Mouse (Mus musculus) intestine, embryonic 14.5 days (tissue): ENCODE data around the gene Ly75. TPM values are rescaled to one million over a fixed set of nuclear protein-coding genes. Genes with fewer than 3 reads are reported as not detected.

Source experiments
- ATAC-seq: fragments of 200-750 bp; cut with Nextera tagmentation; replicated peaks from 2 replicates; pipeline ENCODE4 v1.8.0; 2017; ENCODE audit warnings: low read depth, moderate number of reproducible peaks, moderate TSS enrichment, moderate library complexity; ENCODE audit not compliant: low FRiP score, low TSS enrichment
- DNase-seq: peaks from one replicate; pipeline ENCODE4 v3.0.0-alpha.2; 2018; ENCODE audit warnings: low spot score
- H3K27ac ChIP-seq: fragments of 300-500 bp; sonication (generic); 2 replicates; pipeline ENCODE4 v1.5.1; 2014; ENCODE audit warnings: low read depth, mild to moderate bottlenecking, control low read depth
- H3K27me3 ChIP-seq: fragments of 300-500 bp; sonication (generic); replicated peaks from 2 replicates; pipeline ENCODE4 v1.6.1; 2014; ENCODE audit warnings: low read length, control low read depth; ENCODE audit not compliant: control insufficient read depth, insufficient read depth
- H3K36me3 ChIP-seq: fragments of 300-500 bp; sonication (generic); 2 replicates; pipeline ENCODE4 v1.6.1; 2014; ENCODE audit warnings: low read length, control low read depth; ENCODE audit not compliant: control insufficient read depth, insufficient read depth
- H3K4me1 ChIP-seq: fragments of 300-500 bp; sonication (generic); replicated peaks from 2 replicates; pipeline ENCODE4 v1.6.1; 2014; ENCODE audit warnings: low read length, control low read depth, mixed read lengths; ENCODE audit not compliant: control insufficient read depth, insufficient read depth
- H3K4me2 ChIP-seq: fragments of 300-500 bp; sonication (generic); 2 replicates; pipeline ENCODE4 v1.6.1; 2014; ENCODE audit warnings: low read length
- H3K4me3 ChIP-seq: fragments of 300-500 bp; sonication (generic); 2 replicates; pipeline ENCODE4 v1.5.1; 2014; ENCODE audit warnings: low read depth, low read length, control low read depth, mixed read lengths
- H3K9ac ChIP-seq: fragments of 300-500 bp; sonication (generic); 2 replicates; pipeline ENCODE4 v1.6.1; 2014; ENCODE audit warnings: mild to moderate bottlenecking, low read length
- H3K9me3 ChIP-seq: fragments of 300-500 bp; sonication (generic); 2 replicates; pipeline ENCODE4 v1.6.1; 2016; ENCODE audit warnings: low read length, control low read depth; ENCODE audit not compliant: control insufficient read depth
- WGBS: fragments of 180-500 bp; shearing (Covaris S2); extraction: QIAGEN DNeasy Blood & Tissue Kit; methylation state at CpG from one replicate; pipeline ENCODE4 v1.1.7; 2014; 5-methylcytosine and 5-hydroxymethylcytosine counted together
- polyA plus RNA-seq: library from polyadenylated mRNA; unstranded; fragments of >200 nt; fragmentation: Nextera tagmentation; extraction: Ambion mirVana; gene quantifications from 2 replicates; pipeline ENCODE4 v1.2.1, GENCODE M21; 2014

Ly75 gene
- polyA plus RNA-seq, 1 experiment from 2014 or later, result 1.6 TPM

DNA sequence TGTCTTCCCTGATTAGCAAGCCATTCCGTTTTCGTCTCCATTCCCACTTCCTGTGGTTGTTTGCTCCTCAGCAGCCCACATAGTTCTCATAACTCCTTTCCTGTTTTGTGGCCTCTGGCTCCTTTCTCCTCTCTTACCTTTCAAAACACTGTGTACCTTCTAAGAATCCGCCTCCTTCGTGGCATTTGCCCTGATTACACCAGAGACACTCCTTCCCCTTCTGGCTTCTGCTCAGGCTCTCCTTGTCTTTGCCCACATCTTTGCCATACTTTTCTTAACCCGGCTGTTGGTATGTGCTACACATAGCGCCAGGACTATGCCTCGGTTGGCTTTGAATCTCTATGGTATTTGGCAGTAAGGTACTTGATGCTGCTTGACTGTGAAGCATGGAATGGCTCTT lies 35.2 kb downstream of the Ly75 start:
- no peak for DNase-seq
- Histone ChIP-seq H3K4me1 (no peaks in the 10 kb centered on the region), H3K9me3 (no peaks in the 10 kb centered on the region), H3K9ac (no peak overlapping the region), H3K4me2 (no peak overlapping the region), H3K4me3 (no peak overlapping the region), H3K36me3 (no peaks in the 10 kb centered on the region), H3K27ac (no peak overlapping the region), H3K27me3 (no peaks in the 10 kb centered on the region)
- WGBS, result 89% methylated on average over 7 of the region's 7 CpGs
- ATAC-seq, result no peak

DNA sequence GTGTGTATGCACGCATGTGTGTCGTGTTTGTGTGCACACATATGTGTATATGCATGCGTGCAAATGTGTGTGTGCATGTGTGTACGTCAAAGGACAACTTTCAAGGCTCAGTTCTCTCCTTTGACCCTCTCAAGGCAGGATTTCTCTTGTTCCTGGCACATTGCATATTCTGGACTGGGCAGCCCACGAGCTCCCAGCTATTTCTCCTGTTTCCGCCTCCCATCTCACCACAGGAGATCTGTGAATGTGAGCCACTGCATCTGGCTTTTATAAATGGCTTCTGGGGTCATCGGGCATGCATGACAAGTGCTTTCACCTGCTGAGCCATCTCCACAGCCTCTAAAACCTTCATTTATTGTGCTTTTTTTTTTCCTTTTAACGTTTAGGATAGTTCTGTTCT lies 36.6 kb downstream of the Ly75 start:
- WGBS, result 85% methylated on average over 8 of the region's 8 CpGs
- ATAC-seq, result no peak
- Histone ChIP-seq H3K9me3 (no peaks in the 10 kb centered on the region), H3K4me2 (no peak overlapping the region), H3K27me3 (no peaks in the 10 kb centered on the region), H3K36me3 (no peaks in the 10 kb centered on the region), H3K4me3 (no peak overlapping the region), H3K9ac (no peak overlapping the region), H3K27ac (no peak overlapping the region), H3K4me1 (no peaks in the 10 kb centered on the region)
- no peak for DNase-seq

DNA sequence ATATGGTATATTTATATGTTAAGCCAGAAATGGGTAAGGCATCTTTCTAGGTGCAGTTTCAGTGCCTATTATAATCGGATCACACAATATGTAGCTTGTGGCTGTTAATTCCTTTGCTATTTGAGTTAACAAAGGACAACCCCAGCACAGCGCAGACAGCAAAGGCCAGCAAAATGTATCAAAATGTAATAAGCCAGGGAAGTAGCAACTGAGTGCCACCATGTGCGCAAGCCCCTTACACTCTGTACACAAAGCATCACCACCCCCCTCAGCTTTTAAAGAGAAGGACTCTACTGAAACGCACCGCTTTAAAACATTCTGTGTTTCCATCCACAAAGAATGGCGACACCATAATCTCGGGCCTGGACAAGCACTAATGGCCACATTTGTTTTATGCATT lies 37.4 kb downstream of the Ly75 start:
- DNase-seq, result no peak
- WGBS, result 85% methylated on average over 7 of the region's 7 CpGs

DNA sequence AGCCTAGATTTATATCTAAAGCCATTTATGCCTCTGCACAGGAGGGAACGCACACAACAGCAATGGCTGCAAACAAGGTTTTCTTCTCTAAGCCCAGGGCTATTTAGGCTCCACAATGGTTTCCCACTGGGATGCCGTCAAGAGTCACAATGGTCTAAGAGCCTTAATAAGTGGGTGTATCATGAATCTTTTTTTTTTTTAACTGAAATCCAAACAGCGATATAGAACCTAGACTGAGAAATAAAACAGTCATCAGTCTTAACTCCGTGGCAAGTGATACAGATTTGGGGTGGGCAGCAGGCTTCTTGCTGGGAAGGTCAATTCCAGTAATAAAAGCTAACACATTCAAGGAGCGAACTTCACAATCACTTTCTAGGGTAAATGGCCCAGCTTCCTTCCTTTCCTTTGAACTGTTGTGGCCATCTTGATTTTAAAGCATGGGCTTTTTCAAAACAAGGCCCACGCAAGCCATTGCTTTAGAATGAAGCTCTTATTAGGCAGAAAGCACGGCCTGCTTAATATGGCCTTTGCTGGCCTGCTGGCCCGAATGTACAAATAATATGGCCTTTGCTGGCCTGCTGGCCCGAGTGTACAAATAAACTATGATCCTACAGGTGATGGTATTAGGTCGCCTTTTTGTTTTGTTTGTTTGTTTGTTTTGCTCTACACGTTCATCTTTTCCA lies 39.4 kb downstream of the Ly75 start:
- Histone ChIP-seq H3K4me2 (no peak overlapping the region), H3K27me3 (no peaks in the 10 kb centered on the region), H3K9ac (no peak overlapping the region), H3K9me3 (no peaks in the 10 kb centered on the region), H3K36me3 (no peaks in the 10 kb centered on the region), H3K4me1 (no peaks in the 10 kb centered on the region), H3K27ac (no peak overlapping the region), H3K4me3 (no peak overlapping the region)
- 80% methylated on average over 11 of the region's 11 CpGs for WGBS
- no peak for ATAC-seq
- no peak for DNase-seq

More for the DNA sequence above, 37.4 kb downstream of the Ly75 start:
- Histone ChIP-seq H3K27me3 (no peaks in the 10 kb centered on the region), H3K4me3 (no peak overlapping the region), H3K4me2 (no peak overlapping the region), H3K9me3 (no peaks in the 10 kb centered on the region), H3K36me3 (no peaks in the 10 kb centered on the region), H3K27ac (no peak overlapping the region), H3K9ac (no peak overlapping the region), H3K4me1 (no peaks in the 10 kb centered on the region)
- ATAC-seq, result no peak

DNA sequence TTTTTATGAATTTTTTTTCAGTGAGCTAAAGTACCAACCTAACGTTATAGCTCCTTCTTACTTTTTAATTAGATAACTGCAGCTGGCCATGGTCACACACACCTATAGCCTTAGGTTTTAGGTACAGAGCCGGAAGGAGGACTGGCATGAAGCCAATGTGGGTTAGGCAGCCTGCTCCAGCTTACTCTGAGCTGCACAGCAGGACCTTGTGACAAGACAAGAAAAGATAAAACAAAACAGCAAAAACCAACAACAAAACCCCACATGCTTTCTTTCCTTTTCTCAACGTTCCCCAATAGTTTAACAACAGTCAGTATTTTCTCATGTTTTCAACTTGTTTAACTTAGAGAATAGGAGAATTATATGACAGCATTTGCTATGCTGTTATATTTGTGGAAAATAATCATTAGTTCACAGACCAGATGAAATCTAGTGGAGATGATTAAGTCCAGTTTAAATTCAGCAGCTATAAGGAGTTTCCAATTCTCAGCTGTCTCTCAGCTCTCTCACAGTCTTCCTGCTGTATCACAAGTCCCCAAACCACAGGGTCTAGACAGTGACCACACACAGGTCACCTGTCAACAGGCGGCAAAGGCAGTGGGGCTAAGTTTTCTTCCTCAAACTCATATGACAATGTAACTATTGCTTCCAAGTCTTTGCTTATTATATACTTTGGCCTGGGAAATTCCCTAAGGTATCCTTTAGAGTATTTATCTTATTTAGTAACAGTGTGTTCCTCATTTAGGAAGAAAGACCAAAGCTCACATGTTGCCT lies 40.8 kb downstream of the Ly75 start:
- DNase-seq, result no peak
- H3K27ac ChIP-seq, result no peak overlapping the region
- 72% methylated on average over 4 of the region's 4 CpGs for WGBS

DNA sequence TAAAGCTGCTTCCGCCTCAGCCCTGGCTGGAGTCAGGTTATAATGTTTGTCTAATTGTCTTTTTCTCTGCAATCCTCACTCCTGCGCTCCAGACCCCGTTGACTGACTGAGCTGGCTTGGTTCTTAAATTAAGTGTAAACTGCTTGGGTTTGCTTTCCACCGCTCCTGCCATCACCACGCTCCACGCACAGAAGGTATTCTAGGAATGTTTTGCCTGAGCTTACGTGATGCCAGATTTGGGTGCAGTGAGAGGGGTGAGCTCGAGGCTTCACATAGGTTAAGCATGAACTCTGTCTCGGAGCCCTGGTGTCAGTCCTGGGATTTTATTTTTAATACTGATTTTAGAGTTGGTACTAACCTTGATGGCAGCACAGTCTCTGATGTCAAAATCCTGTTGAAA lies 45.2 kb downstream of the Ly75 start:
- Histone ChIP-seq H3K4me2 (no peak overlapping the region), H3K27ac (no peak overlapping the region), H3K4me3 (no peak overlapping the region), H3K27me3 (no peaks in the 10 kb centered on the region), H3K4me1 (no peaks in the 10 kb centered on the region), H3K36me3 (no peaks in the 10 kb centered on the region), H3K9ac (no peak overlapping the region), H3K9me3 (no peaks in the 10 kb centered on the region)
- ATAC-seq (no peak), DNase-seq (no peak)
- WGBS, result 46% methylated on average over 9 of the region's 9 CpGs

More for the DNA sequence above, 40.8 kb downstream of the Ly75 start:
- Histone ChIP-seq H3K36me3 (no peaks in the 10 kb centered on the region), H3K9me3 (no peaks in the 10 kb centered on the region), H3K4me2 (no peak overlapping the region), H3K9ac (no peak overlapping the region), H3K4me1 (no peaks in the 10 kb centered on the region), H3K4me3 (no peak overlapping the region), H3K27me3 (no peaks in the 10 kb centered on the region)
- no peak for ATAC-seq

DNA sequence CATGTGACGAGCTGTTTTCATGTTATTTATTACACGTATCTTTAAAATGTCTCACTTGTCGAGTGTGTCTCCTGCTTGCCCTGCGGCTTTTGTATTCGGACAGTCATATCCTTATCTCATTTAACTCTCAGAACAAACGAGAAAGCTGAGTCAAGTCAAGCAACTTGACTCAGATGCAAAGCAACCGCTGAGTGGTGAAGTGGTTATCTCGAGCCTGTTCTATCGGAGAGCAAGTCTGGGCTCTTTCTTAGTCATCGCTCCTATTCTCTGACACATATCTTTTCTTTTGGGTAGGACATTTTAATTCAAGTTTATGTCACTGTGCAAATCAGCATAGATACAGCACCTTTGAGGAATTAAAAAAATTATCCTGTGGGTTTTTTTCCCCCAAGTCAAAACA lies 54.5 kb downstream of the Ly75 start:
- Histone ChIP-seq H3K27ac (no peak overlapping the region), H3K4me2 (no peak overlapping the region), H3K9me3 (no peaks in the 10 kb centered on the region), H3K36me3 (no peaks in the 10 kb centered on the region), H3K4me3 (no peak overlapping the region), H3K27me3 (no peaks in the 10 kb centered on the region), H3K4me1 (no peaks in the 10 kb centered on the region), H3K9ac (no peak overlapping the region)
- DNase-seq (no peak), ATAC-seq (no peak)
- 87% methylated on average over 10 of the region's 10 CpGs for WGBS

DNA sequence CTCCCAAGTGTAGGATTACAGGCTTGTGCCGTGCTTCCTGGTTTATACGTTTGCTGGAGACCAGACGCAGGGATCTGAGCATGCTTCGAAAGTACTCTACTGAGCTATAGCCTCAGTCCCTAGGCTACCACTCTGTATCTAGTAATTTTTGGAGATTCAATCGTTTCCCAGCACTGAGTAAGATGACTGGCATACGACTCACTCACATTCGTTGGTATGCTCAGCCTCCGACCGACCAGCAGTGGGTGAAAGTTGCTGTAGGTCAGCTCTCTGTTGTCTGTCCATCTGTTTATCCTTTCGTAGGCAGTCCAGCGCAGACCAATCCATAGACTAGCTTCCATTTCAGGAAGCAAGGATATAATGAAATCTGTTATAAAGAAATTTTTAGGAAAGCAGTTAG lies 55.5 kb downstream of the Ly75 start:
- H3K36me3 ChIP-seq, result no peaks in the 10 kb centered on the region
- H3K9me3 ChIP-seq, result no peaks in the 10 kb centered on the region
- no peak overlapping the region for H3K4me3 ChIP-seq
- H3K4me2 ChIP-seq, result no peak overlapping the region
- DNase-seq, result no peak
- WGBS, result 82% methylated on average over 11 of the region's 11 CpGs
- no peak overlapping the region for H3K9ac ChIP-seq
- no peak overlapping the region for H3K27ac ChIP-seq
- no peaks in the 10 kb centered on the region for H3K4me1 ChIP-seq
- H3K27me3 ChIP-seq, result no peaks in the 10 kb centered on the region
- no peak for ATAC-seq

DNA sequence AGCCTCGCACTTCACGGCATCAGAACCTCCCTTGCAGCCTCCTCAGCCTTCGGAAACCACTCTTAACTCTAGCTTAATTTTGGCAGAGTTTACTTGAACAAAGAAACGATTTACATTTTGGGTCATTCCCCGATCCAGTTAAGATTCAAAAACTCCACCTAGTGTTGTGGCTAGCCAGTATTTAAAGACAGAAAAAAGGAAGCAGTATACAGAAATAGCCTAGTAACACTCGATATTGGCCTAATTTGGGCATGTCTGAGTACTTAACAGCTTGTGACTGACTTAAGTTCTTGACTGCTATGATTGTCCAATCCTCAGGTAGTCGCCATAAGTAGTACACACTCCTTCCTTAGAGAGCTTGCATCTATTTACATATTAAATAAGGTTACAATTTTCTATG lies 56.2 kb downstream of the Ly75 start:
- Histone ChIP-seq H3K27me3 (no peaks in the 10 kb centered on the region), H3K4me3 (no peak overlapping the region), H3K9ac (no peak overlapping the region), H3K9me3 (no peaks in the 10 kb centered on the region), H3K36me3 (no peaks in the 10 kb centered on the region), H3K27ac (no peak overlapping the region), H3K4me1 (no peaks in the 10 kb centered on the region), H3K4me2 (no peak overlapping the region)
- no peak for ATAC-seq
- 85% methylated on average over 7 of the region's 7 CpGs for WGBS
- DNase-seq, result no peak
